Mouse (Mus musculus) heart, embryonic 13.5 days (tissue): ENCODE measurements around the gene Cul1. TPM values are rescaled to one million over a fixed set of nuclear protein-coding genes. Genes with fewer than 3 reads are reported as not detected.

Experiments
- ATAC-seq: fragments of 200-750 bp; cut with Nextera tagmentation; 2 replicates; pipeline ENCODE4 v1.8.0; 2017; ENCODE audit warnings: moderate TSS enrichment; ENCODE audit not compliant: insufficient number of reproducible peaks, low FRiP score, low TSS enrichment; ENCODE audit errors: extremely low read depth
- H3K27ac ChIP-seq: fragments of 300-500 bp; sonication (generic); replicated peaks from 2 replicates; pipeline ENCODE4 v1.5.1; 2015; ENCODE audit warnings: moderate library complexity, mild to moderate bottlenecking, inconsistent platforms
- H3K27me3 ChIP-seq: fragments of 300-500 bp; sonication (generic); replicated peaks from 2 replicates; pipeline ENCODE4 v1.6.1; 2015; ENCODE audit warnings: mild to moderate bottlenecking, inconsistent platforms
- H3K36me3 ChIP-seq: fragments of 300-500 bp; sonication (generic); 2 replicates; pipeline ENCODE4 v1.6.1; 2015; ENCODE audit warnings: mild to moderate bottlenecking, inconsistent platforms
- H3K4me1 ChIP-seq: fragments of 300-500 bp; sonication (generic); 2 replicates; pipeline ENCODE4 v1.6.1; 2015; ENCODE audit warnings: inconsistent platforms
- H3K4me2 ChIP-seq: fragments of 300-500 bp; sonication (generic); 2 replicates; pipeline ENCODE4 v1.6.1; 2015; ENCODE audit warnings: inconsistent platforms, mild to moderate bottlenecking, moderate library complexity
- H3K4me3 ChIP-seq: fragments of 300-500 bp; sonication (generic); 2 replicates; pipeline ENCODE4 v1.5.1; 2015; ENCODE audit warnings: moderate library complexity, mild to moderate bottlenecking, inconsistent platforms
- H3K9ac ChIP-seq: fragments of 300-500 bp; sonication (generic); 2 replicates; pipeline ENCODE4 v1.6.1; 2015; ENCODE audit warnings: inconsistent platforms, mild to moderate bottlenecking, moderate library complexity
- H3K9me3 ChIP-seq: fragments of 300-500 bp; sonication (generic); 2 replicates; pipeline ENCODE4 v1.6.1; 2016; ENCODE audit warnings: inconsistent platforms
- WGBS: fragments of 180-500 bp; shearing (Covaris S2); methylation state at CpG from one replicate; pipeline ENCODE4 v1.1.7; 2015; ENCODE audit warnings: mixed read lengths; 5-methylcytosine and 5-hydroxymethylcytosine counted together
- polyA plus RNA-seq: library from polyadenylated mRNA; unstranded; fragments of >200 nt; fragmentation: Nextera tagmentation; extraction: Ambion mirVana; gene quantifications from 2 replicates; pipeline ENCODE4 v1.2.1, GENCODE M21; 2015

Cul1 gene
- polyA plus RNA-seq, 1 experiment from 2014 or later = 92.0 TPM

- Histone ChIP-seq H3K27ac (no peak overlapping the region), H3K9ac (no peak overlapping the region), H3K36me3 (peaks cover 14% of the 10 kb centered on the region), H3K4me3 (no peak overlapping the region), H3K9me3 (0 out of 2 replicates have a peak, but pooled peaks cover 5% of the 10 kb centered on the region), H3K4me1 (peaks cover 8% of the 10 kb centered on the region; the same call in 1 of the 2 replicates), H3K27me3 (no peaks in the 10 kb centered on the region), H3K4me2 (no peak overlapping the region)
- WGBS = 100% methylated on average over 1 of the region's 1 CpGs
- no peak for ATAC-seq
These were observed 28.8 kb downstream of the Cul1 start for GRCm38 (mm10) chr6:47482027-47482426.

- WGBS = 79% methylated on average over 4 of the region's 4 CpGs
These were observed 41.4 kb downstream of the Cul1 start for GRCm38 (mm10) chr6:47494562-47494961.

GRCm38 (mm10) chr6:47520030-47520429, 66.8 kb downstream of the Cul1 start:
- Histone ChIP-seq H3K4me1 (no peaks in the 10 kb centered on the region), H3K9ac (no peak overlapping the region), H3K27me3 (no peaks in the 10 kb centered on the region), H3K4me2 (no peak overlapping the region), H3K36me3 (peaks cover 97% of the 10 kb centered on the region), H3K9me3 (no peaks in the 10 kb centered on the region), H3K4me3 (no peak overlapping the region), H3K27ac (no peak overlapping the region)
- no peak for ATAC-seq
- 72% methylated on average over 2 of the region's 2 CpGs for WGBS

More at GRCm38 (mm10) chr6:47494562-47494961, 41.4 kb downstream of the Cul1 start:
- ATAC-seq = no peak
- Histone ChIP-seq H3K27me3 (no peaks in the 10 kb centered on the region), H3K9ac (no peak overlapping the region), H3K4me2 (no peak overlapping the region), H3K4me3 (no peak overlapping the region), H3K9me3 (no peaks in the 10 kb centered on the region), H3K36me3 (peaks cover 26% of the 10 kb centered on the region), H3K4me1 (0 out of 2 replicates have a peak, but pooled peaks cover 6% of the 10 kb centered on the region), H3K27ac (no peak overlapping the region)

GRCm38 (mm10) chr6:47522431-47522830, 69.2 kb downstream of the Cul1 start:
- WGBS = 92% methylated on average over 3 of the region's 3 CpGs
- ATAC-seq = no peak
- no peak overlapping the region for H3K4me2 ChIP-seq
- no peaks in the 10 kb centered on the region for H3K9me3 ChIP-seq
- no peak overlapping the region for H3K27ac ChIP-seq
- H3K27me3 ChIP-seq = no peaks in the 10 kb centered on the region
- H3K4me1 ChIP-seq = no peaks in the 10 kb centered on the region
- no peak overlapping the region for H3K4me3 ChIP-seq
- H3K36me3 ChIP-seq = peaks cover 95% of the 10 kb centered on the region
- H3K9ac ChIP-seq = no peak overlapping the region

- Histone ChIP-seq H3K4me3 (no peak overlapping the region), H3K4me2 (no peak overlapping the region), H3K4me1 (no peaks in the 10 kb centered on the region), H3K9me3 (no peaks in the 10 kb centered on the region), H3K27ac (no peak overlapping the region), H3K9ac (no peak overlapping the region), H3K27me3 (no peaks in the 10 kb centered on the region), H3K36me3 (peaks cover 96% of the 10 kb centered on the region)
- whole genome bisulfite sequencing = 80% methylated on average over 2 of the region's 2 CpGs
- no peak for ATAC-seq
These were observed 71.8 kb downstream of the Cul1 start for GRCm38 (mm10) chr6:47525041-47525440.

GRCm38 (mm10) chr6:47526446-47526845, 73.2 kb downstream of the Cul1 start:
- Histone ChIP-seq H3K4me2 (no peak overlapping the region), H3K4me3 (no peak overlapping the region), H3K36me3 (peaks cover 99% of the 10 kb centered on the region), H3K4me1 (no peaks in the 10 kb centered on the region), H3K27ac (no peak overlapping the region), H3K27me3 (no peaks in the 10 kb centered on the region), H3K9ac (no peak overlapping the region), H3K9me3 (no peaks in the 10 kb centered on the region)
- ATAC-seq = no peak
- WGBS = 75% methylated on average over 4 of the region's 4 CpGs

GRCm38 (mm10) chr6:47527129-47527528, 73.9 kb downstream of the Cul1 start:
- Histone ChIP-seq H3K36me3 (peaks cover 97% of the 10 kb centered on the region), H3K9me3 (no peaks in the 10 kb centered on the region), H3K4me2 (no peak overlapping the region), H3K4me1 (no peaks in the 10 kb centered on the region), H3K9ac (no peak overlapping the region), H3K4me3 (no peak overlapping the region), H3K27ac (no peak overlapping the region), H3K27me3 (no peaks in the 10 kb centered on the region)
- ATAC-seq = no peak
- 87% methylated on average over 2 of the region's 2 CpGs for WGBS

- H3K4me3 ChIP-seq = no peak overlapping the region
- H3K4me1 ChIP-seq = no peaks in the 10 kb centered on the region
- H3K9me3 ChIP-seq = no peaks in the 10 kb centered on the region
- H3K4me2 ChIP-seq = no peak overlapping the region
- H3K27me3 ChIP-seq = no peaks in the 10 kb centered on the region
- peaks cover 97% of the 10 kb centered on the region for H3K36me3 ChIP-seq
- no peak for ATAC-seq
- H3K27ac ChIP-seq = no peak overlapping the region
- WGBS = 59% methylated on average over 1 of the region's 1 CpGs
- H3K9ac ChIP-seq = no peak overlapping the region
These were observed 74.5 kb downstream of the Cul1 start for GRCm38 (mm10) chr6:47527655-47528054.

GRCm38 (mm10) chr6:47532547-47532946, 79.3 kb downstream of the Cul1 start:
- Histone ChIP-seq H3K36me3 (peaks cover 92% of the 10 kb centered on the region), H3K4me2 (no peak overlapping the region), H3K27ac (no peak overlapping the region), H3K9me3 (no peaks in the 10 kb centered on the region), H3K4me3 (no peak overlapping the region), H3K27me3 (no peaks in the 10 kb centered on the region), H3K4me1 (no peaks in the 10 kb centered on the region), H3K9ac (no peak overlapping the region)
- ATAC-seq = no peak
- WGBS = 55% methylated on average over 1 of the region's 1 CpGs

- WGBS = 84% methylated on average over 5 of the region's 5 CpGs
- ATAC-seq = no peak
- no peaks in the 10 kb centered on the region for H3K9me3 ChIP-seq
- peaks cover 77% of the 10 kb centered on the region for H3K36me3 ChIP-seq
- H3K4me3 ChIP-seq = no peak overlapping the region
- H3K9ac ChIP-seq = no peak overlapping the region
- no peaks in the 10 kb centered on the region for H3K27me3 ChIP-seq
- no peak overlapping the region for H3K4me2 ChIP-seq
- no peak overlapping the region for H3K27ac ChIP-seq
- H3K4me1 ChIP-seq = no peaks in the 10 kb centered on the region
These were observed 82.1 kb downstream of the Cul1 start for GRCm38 (mm10) chr6:47535333-47535732.

- no peaks in the 10 kb centered on the region for H3K9me3 ChIP-seq
- H3K27ac ChIP-seq = no peak overlapping the region
- H3K27me3 ChIP-seq = no peaks in the 10 kb centered on the region
- H3K4me3 ChIP-seq = no peak overlapping the region
- H3K9ac ChIP-seq = no peak overlapping the region
- ATAC-seq = no peak
- peaks cover 87% of the 10 kb centered on the region for H3K36me3 ChIP-seq
- WGBS = 68% methylated on average over 4 of the region's 4 CpGs
- H3K4me2 ChIP-seq = no peak overlapping the region
- H3K4me1 ChIP-seq = no peaks in the 10 kb centered on the region
These were observed 99.1 kb downstream of the Cul1 start for GRCm38 (mm10) chr6:47552280-47552679.

GRCm38 (mm10) chr6:47559287-47559686, 106.1 kb downstream of the Cul1 start:
- H3K4me3 ChIP-seq = no peak overlapping the region
- no peak for ATAC-seq
- no peak overlapping the region for H3K9ac ChIP-seq
- H3K36me3 ChIP-seq = peaks cover 84% of the 10 kb centered on the region
- H3K4me1 ChIP-seq = no peaks in the 10 kb centered on the region; the same call in 1 of the 2 replicates
- H3K27me3 ChIP-seq = no peaks in the 10 kb centered on the region
- no peak overlapping the region for H3K27ac ChIP-seq
- H3K9me3 ChIP-seq = no peaks in the 10 kb centered on the region
- WGBS = 85% methylated on average over 2 of the region's 2 CpGs
- H3K4me2 ChIP-seq = no peak overlapping the region
